ENCODE assay signal across 12 mouse cellular contexts in genomic region chr6:145420407-145420806, GRCm38 (mm10).
A peak's percentile ranks its signal among the peaks of the same experiment; 100 is the strongest.
DNase-seq lines count a peak whose midpoint lies in the region; ATAC-seq and TF ChIP-seq lines count a peak whose summit lies in the region.
"Had no signal": no experiment of that assay in that cellular context is flagged by ENCODE, and none has a peak within 500 bp of the region (broad histone marks: within the 10 kb centered on the region; RNA-seq: fewer than 3 reads in every experiment).

No protein-coding gene starts in this region.

- H3K4me1 ChIP-seq in intestine, embryonic 14.5 days (replicated peaks; ENCODE audit: control insufficient read depth, insufficient read depth, low read length), result no peaks in the 10 kb centered on the region
- no peaks in the 10 kb centered on the region for H3K4me1 ChIP-seq in intestine, embryonic 15.5 days (replicated peaks)
- no peaks in the 10 kb centered on the region for H3K4me1 ChIP-seq in midbrain, postnatal 0 days (ENCODE audit: insufficient read depth, low read length)
- no peaks in the 10 kb centered on the region for H3K4me1 ChIP-seq in midbrain, embryonic 14.5 days (ENCODE audit: control insufficient read depth, insufficient read depth, low read length)

- no peak overlapping the region for H3K4me3 ChIP-seq in intestine, embryonic 14.5 days (ENCODE audit: low read depth, low read length)
- no peak overlapping the region for H3K4me3 ChIP-seq in intestine, embryonic 15.5 days (replicated peaks)
- no peak overlapping the region for H3K4me3 ChIP-seq in midbrain, postnatal 0 days (ENCODE audit: low read depth, low read length)
- no peak overlapping the region for H3K4me3 ChIP-seq in midbrain, embryonic 14.5 days (replicated peaks; ENCODE audit: low read depth, low read length)

- H3K4me2 ChIP-seq in intestine, embryonic 14.5 days (ENCODE audit: low read length), result no peak overlapping the region
- H3K4me2 ChIP-seq in intestine, embryonic 15.5 days (replicated peaks), result no peak overlapping the region
- no peak overlapping the region for H3K4me2 ChIP-seq in midbrain, postnatal 0 days (ENCODE audit: low read depth, low read length, poor library complexity, severe bottlenecking)
- no peak overlapping the region for H3K4me2 ChIP-seq in midbrain, embryonic 14.5 days (ENCODE audit: low read length)

- H3K9me3 ChIP-seq in intestine, embryonic 14.5 days (ENCODE audit: control insufficient read depth, low read length), result no peaks in the 10 kb centered on the region
- no peaks in the 10 kb centered on the region for H3K9me3 ChIP-seq in intestine, embryonic 15.5 days
- no peaks in the 10 kb centered on the region for H3K9me3 ChIP-seq in midbrain, postnatal 0 days (ENCODE audit: low read length)
- no peaks in the 10 kb centered on the region for H3K9me3 ChIP-seq in midbrain, embryonic 14.5 days (ENCODE audit: control insufficient read depth, low read length)

- H3K27ac ChIP-seq in intestine, embryonic 14.5 days (ENCODE audit: low read depth), result no peak overlapping the region
- H3K27ac ChIP-seq in intestine, embryonic 15.5 days, result no peak overlapping the region
- H3K27ac ChIP-seq in midbrain, postnatal 0 days (ENCODE audit: low read depth, low read length), result no peak overlapping the region
- H3K27ac ChIP-seq in midbrain, embryonic 14.5 days (replicated peaks; ENCODE audit: low read depth, low read length), result no peak overlapping the region

- no peaks in the 10 kb centered on the region for H3K36me3 ChIP-seq in intestine, embryonic 14.5 days (ENCODE audit: control insufficient read depth, insufficient read depth, low read length)
- H3K36me3 ChIP-seq in intestine, embryonic 15.5 days, result no peaks in the 10 kb centered on the region
- no peaks in the 10 kb centered on the region for H3K36me3 ChIP-seq in midbrain, postnatal 0 days (ENCODE audit: insufficient read depth, low read length)
- no peaks in the 10 kb centered on the region for H3K36me3 ChIP-seq in midbrain, embryonic 14.5 days (ENCODE audit: control insufficient read depth, insufficient read depth, low read length)

- peak; percentile 51 for TF ChIP-seq CTCF in midbrain, postnatal 0 days (IDR thresholded peaks at IDR 0.05)

- H3K27me3 ChIP-seq in intestine, embryonic 14.5 days (replicated peaks; ENCODE audit: control insufficient read depth, insufficient read depth, low read length), result no peaks in the 10 kb centered on the region
- H3K27me3 ChIP-seq in intestine, embryonic 15.5 days (replicated peaks), result no peaks in the 10 kb centered on the region
- H3K27me3 ChIP-seq in midbrain, postnatal 0 days (ENCODE audit: insufficient read depth, low read length), result no peaks in the 10 kb centered on the region
- no peaks in the 10 kb centered on the region for H3K27me3 ChIP-seq in midbrain, embryonic 14.5 days (ENCODE audit: control insufficient read depth, insufficient read depth, low read length)

- ATAC-seq in intestine, embryonic 14.5 days (replicated peaks; ENCODE audit: low FRiP score, low TSS enrichment, low read depth), result no peak
- no peak for ATAC-seq in intestine, embryonic 15.5 days
- no peak for ATAC-seq in midbrain, postnatal 0 days (ENCODE audit: low FRiP score)
- no peak for ATAC-seq in midbrain, embryonic 14.5 days (ENCODE audit: low FRiP score, low TSS enrichment)
- peak; percentile 54 for ATAC-seq in megakaryocyte progenitor cell, adult 5-6 weeks (replicated peaks; ENCODE audit: poor library complexity)

- 64% methylated on average over 4 of the region's 4 CpGs for WGBS in intestine, embryonic 14.5 days
- 69% methylated on average over 4 of the region's 4 CpGs for WGBS in intestine, embryonic 15.5 days
- 74% methylated on average over 4 of the region's 4 CpGs for WGBS in midbrain, postnatal 0 days
- WGBS in midbrain, embryonic 14.5 days, result 71% methylated on average over 4 of the region's 4 CpGs

- peak; percentile 49 for DNase-seq in intestine, embryonic 14.5 days (ENCODE audit: low spot score)
- DNase-seq in midbrain, postnatal 0 days (ENCODE audit: low spot score), result no peak
- no peak for DNase-seq in midbrain, embryonic 14.5 days
- peak; percentile 20 for DNase-seq in T-cell, adult 2 months (ENCODE audit: low spot score)
- DNase-seq in cerebellum, postnatal 25 days, result no peak
- DNase-seq in adrenal gland, adult 18-20 months (ENCODE audit: low spot score in 2 of 2), result no peak
- DNase-seq: adrenal gland, postnatal 14 days; cerebellum, postnatal 14 days; kidney, postnatal 14 days; left cerebral cortex, postnatal 4 days had no signal

- H3K9ac ChIP-seq in intestine, embryonic 14.5 days (ENCODE audit: low read length), result no peak overlapping the region
- H3K9ac ChIP-seq in intestine, embryonic 15.5 days, result no peak overlapping the region
- H3K9ac ChIP-seq in midbrain, postnatal 0 days (replicated peaks; ENCODE audit: low read length, poor library complexity, severe bottlenecking), result no peak overlapping the region
- no peak overlapping the region for H3K9ac ChIP-seq in midbrain, embryonic 14.5 days (replicated peaks; ENCODE audit: low read length)

Comparison
In these comparisons a context has a peak if more than half of its experiments do, and no peak if none do; other contexts are left out.
1. DNase-seq: peak in intestine, embryonic 14.5 days (single experiment) and T-cell, adult 2 months (single experiment); none in midbrain, postnatal 0 days (single experiment), midbrain, embryonic 14.5 days (single experiment), cerebellum, postnatal 25 days (0 of 2) and adrenal gland, adult 18-20 months (0 of 2).